17 mouse cellular contexts compared by ENCODE assay signal in the genomic region with DNA sequence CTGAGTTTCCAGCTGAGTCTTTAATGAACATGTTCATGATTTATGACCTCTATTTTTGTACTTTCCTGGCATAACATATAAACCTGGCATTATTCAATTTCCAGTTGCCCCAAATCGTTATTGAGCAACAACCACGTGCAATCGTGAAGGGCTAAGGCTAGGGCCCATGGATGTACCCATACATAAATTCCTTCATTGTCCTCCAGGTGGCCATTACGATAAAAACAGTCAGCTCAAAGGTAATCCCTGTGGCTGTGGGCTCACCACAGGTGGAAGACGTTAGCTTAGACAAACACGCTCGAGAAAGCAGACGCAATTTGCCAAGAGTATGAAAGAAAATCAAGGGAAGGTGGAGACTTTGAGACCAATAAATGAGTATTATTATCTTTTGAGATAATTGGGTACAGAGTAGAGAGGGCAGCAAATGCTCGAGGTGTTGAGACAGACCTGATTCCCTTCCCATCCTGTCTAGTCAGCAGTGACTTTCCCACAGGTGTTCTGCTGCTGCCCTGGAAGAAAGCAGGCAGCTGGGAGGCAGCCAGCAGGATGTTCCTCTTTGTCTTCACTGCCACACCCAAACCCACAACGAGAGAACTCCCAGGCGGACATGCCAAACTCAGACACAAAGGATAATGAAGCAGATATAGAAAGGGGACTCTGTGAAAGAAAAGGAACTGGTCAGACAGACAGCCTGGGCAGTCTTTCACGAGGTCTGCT.
DNase-seq lines count a peak whose midpoint lies in the region; ATAC-seq and TF ChIP-seq lines count a peak whose summit lies in the region.
"Had no signal": no experiment of that assay in that cellular context is flagged by ENCODE, and none has a peak within 500 bp of the region (broad histone marks: within the 10 kb centered on the region; RNA-seq: fewer than 3 reads in every experiment).

No protein-coding gene starts in this region.

- POLR2A ChIA-PET in Patski (lab: Charles Lee) = interaction anchor here (0.6 kb wide), 1 partner anchor 792 kb away, joined by 3 read pairs; no protein-coding TSS in a partner anchor

- no peak for DNase-seq in layer of hippocampus, adult 2 months (ENCODE audit: low spot score in 2 of 2)
- DNase-seq in layer of hippocampus, adult 11-12 months (ENCODE audit: low spot score) = no peak
- DNase-seq in Patski (ENCODE audit: low read depth, low spot score) = no peak
- DNase-seq in gastrocnemius, postnatal 36 days = no peak
- DNase-seq in right cerebral cortex, postnatal 4 days = no peak
- DNase-seq: adrenal gland, adult 2 months; cerebellum, adult 8-10 months; heart, postnatal 4 days; kidney, postnatal 14 days; lung, adult 18-20 months; thymus, postnatal 36 days had no signal

- H3K27me3 ChIP-seq in Patski = no peaks in the 10 kb centered on the region
- no peaks in the 10 kb centered on the region for H3K27me3 ChIP-seq in intestine, embryonic 15.5 days (replicated peaks)
- H3K27me3 ChIP-seq in neural tube, embryonic 15.5 days (replicated peaks) = no peaks in the 10 kb centered on the region
- H3K27me3 ChIP-seq: limb, embryonic 15.5 days; stomach, embryonic 15.5 days had no signal

- intact Hi-C loops in gastrocnemius, postnatal 36 days (cut with DNase I) = no loop called here

- H3K4me1 ChIP-seq in intestine, embryonic 15.5 days (replicated peaks) = no peaks in the 10 kb centered on the region
- H3K4me1 ChIP-seq in neural tube, embryonic 15.5 days = no peaks in the 10 kb centered on the region
- H3K4me1 ChIP-seq: limb, embryonic 15.5 days; stomach, embryonic 15.5 days had no signal

- H3K9ac ChIP-seq in intestine, embryonic 15.5 days = no peak overlapping the region
- H3K9ac ChIP-seq in neural tube, embryonic 15.5 days (replicated peaks) = no peak overlapping the region
- H3K9ac ChIP-seq: limb, embryonic 15.5 days; stomach, embryonic 15.5 days had no signal

- WGBS in intestine, embryonic 15.5 days = 51% methylated on average over 12 of the region's 12 CpGs
- 49% methylated on average over 12 of the region's 12 CpGs for WGBS in neural tube, embryonic 15.5 days

- in situ Hi-C loops in Patski (cut with MboI; ENCODE audit: low pct_unique_long_range_greater_than_20kb) = loop anchor here (25.0 kb wide), 1 partner anchor 783 kb away; no protein-coding TSS in a partner anchor

- TF ChIP-seq CTCF in layer of hippocampus, adult 2 months (conservative IDR thresholded peaks at IDR 0.05) = peak; percentile 26; the same call in 1 of the 2 replicates
- peak; percentile 24 for TF ChIP-seq CTCF in Patski (IDR thresholded peaks at IDR 0.05)

- no peak for ATAC-seq in Patski
- peak; percentile 74 for ATAC-seq in intestine, embryonic 15.5 days
- 0 out of 2 replicates have a peak, but pooled peaks have one; percentile 38 for ATAC-seq in neural tube, embryonic 15.5 days (ENCODE audit: low FRiP score)
- ATAC-seq: inflammation-experienced regulatory T-cells, adult 6 months had no signal

- H3K9me3 ChIP-seq in intestine, embryonic 15.5 days = no peaks in the 10 kb centered on the region
- H3K9me3 ChIP-seq in neural tube, embryonic 15.5 days (replicated peaks) = no peaks in the 10 kb centered on the region
- H3K9me3 ChIP-seq: limb, embryonic 15.5 days; stomach, embryonic 15.5 days had no signal

- CTCF ChIA-PET in Patski (lab: Charles Lee) = interaction anchor here (1.1 to 2.3 kb wide), 2 partner anchors 16 to 28 kb away, joined by 4 to 6 read pairs; no protein-coding TSS in a partner anchor

- no peak overlapping the region for H3K27ac ChIP-seq in layer of hippocampus, adult 2 months
- no peak overlapping the region for H3K27ac ChIP-seq in intestine, embryonic 15.5 days
- H3K27ac ChIP-seq in neural tube, embryonic 15.5 days (replicated peaks) = no peak overlapping the region
- H3K27ac ChIP-seq: limb, embryonic 15.5 days; stomach, embryonic 15.5 days had no signal

- no peak overlapping the region for H3K4me2 ChIP-seq in intestine, embryonic 15.5 days (replicated peaks)
- H3K4me2 ChIP-seq in neural tube, embryonic 15.5 days = no peak overlapping the region
- H3K4me2 ChIP-seq: heart, embryonic 11.5 days; limb, embryonic 15.5 days; stomach, embryonic 15.5 days had no signal

- H3K4me3 ChIP-seq in layer of hippocampus, adult 2 months = no peak overlapping the region
- no peak overlapping the region for H3K4me3 ChIP-seq in intestine, embryonic 15.5 days (replicated peaks)
- no peak overlapping the region for H3K4me3 ChIP-seq in neural tube, embryonic 15.5 days (replicated peaks)
- H3K4me3 ChIP-seq: limb, embryonic 15.5 days; stomach, embryonic 15.5 days had no signal

- H3K36me3 ChIP-seq in intestine, embryonic 15.5 days = no peaks in the 10 kb centered on the region
- H3K36me3 ChIP-seq in neural tube, embryonic 15.5 days = no peaks in the 10 kb centered on the region
- H3K36me3 ChIP-seq: limb, embryonic 15.5 days; stomach, embryonic 15.5 days had no signal
